Mouse (Mus musculus) myocyte (in vitro differentiated cells): ENCODE results near the gene Dyrk1b.

Experiments used
- CEBPB ChIP-seq: IDR thresholded peaks from 2 replicates; pipeline ENCODE4 v1.6.1; 2011; ENCODE audit warnings: mild to moderate bottlenecking, moderate library complexity; ENCODE audit not compliant: poor library complexity, insufficient read depth, severe bottlenecking
- E2F4 ChIP-seq: IDR thresholded peaks from one replicate; pipeline ENCODE4 v1.6.1; 2011; ENCODE audit warnings: mild to moderate bottlenecking, control low read depth, moderate library complexity; ENCODE audit not compliant: insufficient read depth
- MAX ChIP-seq: IDR thresholded peaks from one replicate; pipeline ENCODE4 v1.6.1; 2011; ENCODE audit warnings: low read depth, mild to moderate bottlenecking, control low read depth
- MYOD1 ChIP-seq, 3 experiments: IDR thresholded peaks; one replicate each; pipeline ENCODE4 v1.6.1; 2011; ENCODE audit warnings: control low read depth in 2 of 3, low read depth in 2 of 3, mild to moderate bottlenecking in 2 of 3, moderate library complexity in 1 of 3; ENCODE audit not compliant: insufficient read length in 2 of 3, control insufficient read depth in 1 of 3
- MYOG ChIP-seq, 3 experiments: IDR thresholded peaks; one replicate each; pipeline ENCODE4 v1.6.1; 2011; ENCODE audit warnings: control low read depth in 2 of 3, low read depth in 2 of 3, mild to moderate bottlenecking in 2 of 3; ENCODE audit not compliant: insufficient read length in 2 of 3, control insufficient read depth in 1 of 3, insufficient read depth in 1 of 3
- POLR2A ChIP-seq: IDR thresholded peaks from one replicate; pipeline ENCODE4 v1.6.1; 2011; ENCODE audit warnings: low read depth, mild to moderate bottlenecking, control low read depth, moderate library complexity; ENCODE audit not compliant: insufficient read length
- POLR2AphosphoS2 ChIP-seq: IDR thresholded peaks from one replicate; pipeline ENCODE4 v1.6.1; 2011; ENCODE audit warnings: low read depth, control low read depth; ENCODE audit not compliant: insufficient read length
- SRF ChIP-seq: IDR thresholded peaks from one replicate; pipeline ENCODE4 v1.6.1; 2011; ENCODE audit warnings: low read depth; ENCODE audit not compliant: control insufficient read depth, insufficient read length
- TCF12 ChIP-seq: IDR thresholded peaks from one replicate; pipeline ENCODE4 v1.6.1; 2011; ENCODE audit warnings: mild to moderate bottlenecking, control low read depth; ENCODE audit not compliant: poor library complexity, insufficient read depth, severe bottlenecking
- TCF3 ChIP-seq: IDR thresholded peaks from one replicate; pipeline ENCODE4 v1.6.1; 2011; ENCODE audit warnings: low read depth, control low read depth; ENCODE audit not compliant: insufficient read length
- USF1 ChIP-seq: IDR thresholded peaks from one replicate; pipeline ENCODE4 v1.6.1; 2011; ENCODE audit warnings: low read depth, mild to moderate bottlenecking, control low read depth, moderate library complexity

GRCm38 (mm10) chr7:28191489-28191888 lies 12.2 kb downstream of the Dyrk1b start:
- TF ChIP-seq POLR2A (no peak), E2F4 (no peak), POLR2AphosphoS2 (no peak), USF1 (no peak), MYOD1 (IDR thresholded peaks at IDR 0.05; ENCODE audit: control insufficient read depth in 1 of 3, insufficient read length in 2 of 3, low read depth in 2 of 3) (no peak), SRF (no peak), MYOG (IDR thresholded peaks at IDR 0.05; ENCODE audit: control insufficient read depth in 1 of 3, insufficient read depth in 1 of 3, insufficient read length in 2 of 3, low read depth in 2 of 3) (no peak), MAX (no peak), CEBPB (no peak), TCF12 (no peak), TCF3 (no peak)
